Mouse (Mus musculus) hindbrain, embryonic 16.5 days (tissue): Measurements from ENCODE around the gene Tprg. TPM values are rescaled to one million over a fixed set of nuclear protein-coding genes. Genes with fewer than 3 reads are reported as not detected.

Experiments
- ATAC-seq: fragments of 200-750 bp; cut with Nextera tagmentation; 2 replicates; pipeline ENCODE4 v1.8.0; 2017; ENCODE audit warnings: moderate TSS enrichment, moderate library complexity
- H3K27ac ChIP-seq: fragments of 300-500 bp; sonication (generic); 2 replicates; pipeline ENCODE4 v1.5.1; 2014; ENCODE audit warnings: low read depth, mild to moderate bottlenecking, control low read depth, low read length, moderate library complexity
- H3K27me3 ChIP-seq: fragments of 300-500 bp; sonication (generic); replicated peaks from 2 replicates; pipeline ENCODE4 v1.6.1; 2014; ENCODE audit warnings: low read length; ENCODE audit not compliant: control insufficient read depth, insufficient read depth
- H3K36me3 ChIP-seq: fragments of 300-500 bp; sonication (generic); 2 replicates; pipeline ENCODE4 v1.6.1; 2014; ENCODE audit warnings: mild to moderate bottlenecking, low read length, moderate library complexity, mixed read lengths; ENCODE audit not compliant: control insufficient read depth, insufficient read depth
- H3K4me1 ChIP-seq: fragments of 300-500 bp; sonication (generic); 2 replicates; pipeline ENCODE4 v1.6.1; 2014; ENCODE audit warnings: low read depth, low read length; ENCODE audit not compliant: control insufficient read depth, insufficient read depth
- H3K4me2 ChIP-seq: fragments of 300-500 bp; sonication (generic); 2 replicates; pipeline ENCODE4 v1.6.1; 2014; ENCODE audit warnings: mild to moderate bottlenecking, low read length, control low read depth, moderate library complexity
- H3K4me3 ChIP-seq: fragments of 300-500 bp; sonication (generic); 2 replicates; pipeline ENCODE4 v1.5.1; 2014; ENCODE audit warnings: mild to moderate bottlenecking, low read length, control low read depth, moderate library complexity
- H3K9ac ChIP-seq: fragments of 300-500 bp; sonication (generic); 2 replicates; pipeline ENCODE4 v1.6.1; 2014; ENCODE audit warnings: low read depth, mild to moderate bottlenecking, control low read depth, low read length, moderate library complexity
- H3K9me3 ChIP-seq: fragments of 300-500 bp; sonication (generic); 2 replicates; pipeline ENCODE4 v1.6.1; 2014; ENCODE audit warnings: mild to moderate bottlenecking, low read length, moderate library complexity; ENCODE audit not compliant: control insufficient read depth
- WGBS: fragments of 180-500 bp; shearing (Covaris S2); extraction: QIAGEN DNeasy Blood & Tissue Kit; methylation state at CpG from one replicate; pipeline ENCODE4 v1.1.7; 2014; 5-methylcytosine and 5-hydroxymethylcytosine counted together
- polyA plus RNA-seq: library from polyadenylated mRNA; unstranded; fragments of >200 nt; fragmentation: Nextera tagmentation; extraction: Ambion mirVana; gene quantifications from 2 replicates; pipeline ENCODE4 v1.2.1, GENCODE M21; 2015

The Tprg gene
- polyA plus RNA-seq, 1 experiment from 2014 or later, result 0.14 TPM

GRCm38 (mm10) chr16:25451511-25451910, 164.9 kb downstream of the Tprg start:
- H3K27ac ChIP-seq, result no peak overlapping the region
- H3K4me2 ChIP-seq, result no peak overlapping the region
- 81% methylated on average over 3 of the region's 3 CpGs for WGBS
- no peaks in the 10 kb centered on the region for H3K9me3 ChIP-seq
- H3K9ac ChIP-seq, result no peak overlapping the region
- H3K4me3 ChIP-seq, result no peak overlapping the region
- ATAC-seq, result no peak
- no peaks in the 10 kb centered on the region for H3K4me1 ChIP-seq
- no peaks in the 10 kb centered on the region for H3K27me3 ChIP-seq
- no peaks in the 10 kb centered on the region for H3K36me3 ChIP-seq

GRCm38 (mm10) chr16:25464732-25465131, 178.1 kb downstream of the Tprg start:
- H3K9me3 ChIP-seq, result no peaks in the 10 kb centered on the region
- H3K4me3 ChIP-seq, result no peak overlapping the region
- 66% methylated on average over 4 of the region's 4 CpGs for WGBS
- no peaks in the 10 kb centered on the region for H3K36me3 ChIP-seq
- H3K27ac ChIP-seq, result no peak overlapping the region
- H3K4me1 ChIP-seq, result no peaks in the 10 kb centered on the region
- H3K9ac ChIP-seq, result no peak overlapping the region
- ATAC-seq, result peak; percentile 61; the same call in 1 of the 2 replicates
- no peaks in the 10 kb centered on the region for H3K27me3 ChIP-seq
- no peak overlapping the region for H3K4me2 ChIP-seq

GRCm38 (mm10) chr16:25465435-25466139, 179.0 kb downstream of the Tprg start:
- Histone ChIP-seq H3K27me3 (no peaks in the 10 kb centered on the region), H3K9ac (no peak overlapping the region), H3K4me1 (no peaks in the 10 kb centered on the region), H3K27ac (no peak overlapping the region), H3K4me2 (no peak overlapping the region), H3K9me3 (no peaks in the 10 kb centered on the region), H3K36me3 (no peaks in the 10 kb centered on the region), H3K4me3 (no peak overlapping the region)
- WGBS, result 50% methylated on average over 13 of the region's 13 CpGs
- ATAC-seq, result peak; percentile 48; the same call in 1 of the 2 replicates

- WGBS, result 84% methylated on average over 3 of the region's 3 CpGs
- H3K9ac ChIP-seq, result no peak overlapping the region
- H3K27ac ChIP-seq, result no peak overlapping the region
- no peaks in the 10 kb centered on the region for H3K36me3 ChIP-seq
- ATAC-seq, result no peak
- no peak overlapping the region for H3K4me2 ChIP-seq
- no peaks in the 10 kb centered on the region for H3K9me3 ChIP-seq
- no peaks in the 10 kb centered on the region for H3K27me3 ChIP-seq
- H3K4me1 ChIP-seq, result no peaks in the 10 kb centered on the region
- no peak overlapping the region for H3K4me3 ChIP-seq
Measured at GRCm38 (mm10) chr16:25468040-25468439, 181.4 kb downstream of the Tprg start.

GRCm38 (mm10) chr16:25468662-25469061, 182.0 kb downstream of the Tprg start:
- no peak overlapping the region for H3K27ac ChIP-seq
- no peaks in the 10 kb centered on the region for H3K36me3 ChIP-seq
- no peaks in the 10 kb centered on the region for H3K9me3 ChIP-seq
- no peak overlapping the region for H3K4me3 ChIP-seq
- H3K9ac ChIP-seq, result no peak overlapping the region
- 71% methylated on average over 5 of the region's 5 CpGs for WGBS
- ATAC-seq, result no peak
- H3K4me1 ChIP-seq, result no peaks in the 10 kb centered on the region
- H3K27me3 ChIP-seq, result no peaks in the 10 kb centered on the region
- H3K4me2 ChIP-seq, result no peak overlapping the region
